Mouse (Mus musculus) heart, embryonic 12.5 days (tissue): ENCODE data around the gene Dbn1. TPM values are rescaled to one million over a fixed set of nuclear protein-coding genes. Genes with fewer than 3 reads are reported as not detected.
"Not testable (repeated sequence)": the region's sequence is repeated elsewhere in the genome, so short reads cannot be mapped to it uniquely, and the experiment has no call there.

ENCODE experiments used
- ATAC-seq: fragments of 200-750 bp; cut with Nextera tagmentation; 2 replicates; pipeline ENCODE4 v1.8.0; 2017; ENCODE audit warnings: moderate TSS enrichment, moderate library complexity; ENCODE audit not compliant: insufficient number of reproducible peaks, low FRiP score
- H3K27ac ChIP-seq: fragments of 300-500 bp; sonication (generic); 2 replicates; pipeline ENCODE4 v1.5.1; 2016; ENCODE audit warnings: mild to moderate bottlenecking, moderate library complexity; ENCODE audit not compliant: poor library complexity, severe bottlenecking
- H3K27me3 ChIP-seq: fragments of 300-500 bp; sonication (generic); replicated peaks from 2 replicates; pipeline ENCODE4 v1.6.1; 2016; ENCODE audit warnings: mild to moderate bottlenecking, moderate library complexity
- H3K36me3 ChIP-seq: fragments of 300-500 bp; sonication (generic); 2 replicates; pipeline ENCODE4 v1.6.1; 2016; ENCODE audit warnings: mild to moderate bottlenecking, moderate library complexity
- H3K4me1 ChIP-seq: fragments of 300-500 bp; sonication (generic); replicated peaks from 2 replicates; pipeline ENCODE4 v1.6.1; 2016; ENCODE audit warnings: mild to moderate bottlenecking
- H3K4me2 ChIP-seq: fragments of 300-500 bp; sonication (generic); 2 replicates; pipeline ENCODE4 v1.6.1; 2016; ENCODE audit warnings: mild to moderate bottlenecking, moderate library complexity
- H3K4me3 ChIP-seq: fragments of 300-500 bp; sonication (generic); 2 replicates; pipeline ENCODE4 v1.5.1; 2016; ENCODE audit warnings: mild to moderate bottlenecking
- H3K9ac ChIP-seq: fragments of 300-500 bp; sonication (generic); 2 replicates; pipeline ENCODE4 v1.6.1; 2016; ENCODE audit warnings: mild to moderate bottlenecking, moderate library complexity
- H3K9me3 ChIP-seq: fragments of 300-500 bp; sonication (generic); replicated peaks from 2 replicates; pipeline ENCODE4 v1.6.1; 2016; ENCODE audit warnings: mild to moderate bottlenecking, moderate library complexity
- WGBS: fragments of 180-500 bp; shearing (Covaris S2); methylation state at CpG from one replicate; pipeline ENCODE4 v1.1.7; 2016; 5-methylcytosine and 5-hydroxymethylcytosine counted together
- polyA plus RNA-seq: library from polyadenylated mRNA; unstranded; fragments of >200 nt; fragmentation: Nextera tagmentation; extraction: Ambion mirVana; gene quantifications from 2 replicates; pipeline ENCODE4 v1.2.1, GENCODE M21; 2016

Gene Dbn1
- polyA plus RNA-seq, 1 experiment from 2014 or later = 101 TPM

- no peak for ATAC-seq
- Histone ChIP-seq H3K4me2 (no peak overlapping the region), H3K27ac (no peak overlapping the region), H3K36me3 (peaks cover 38% of the 10 kb centered on the region), H3K4me1 (peaks cover 31% of the 10 kb centered on the region), H3K9ac (no peak overlapping the region), H3K9me3 (no peaks in the 10 kb centered on the region), H3K4me3 (no peak overlapping the region), H3K27me3 (no peaks in the 10 kb centered on the region)
- 89% methylated on average over 5 of the region's 5 CpGs for WGBS
Observed at GRCm38 (mm10) chr13:55448131-55448530, 39.8 kb downstream of the Dbn1 start.

- peaks cover 32% of the 10 kb centered on the region for H3K36me3 ChIP-seq
- peak overlapping the region; percentile 88; the same call in 1 of the 2 replicates for H3K4me2 ChIP-seq
- ATAC-seq = no peak
- no peak overlapping the region for H3K27ac ChIP-seq
- no peaks in the 10 kb centered on the region for H3K27me3 ChIP-seq
- no peaks in the 10 kb centered on the region for H3K9me3 ChIP-seq
- no peak overlapping the region for H3K4me3 ChIP-seq
- H3K9ac ChIP-seq = no peak overlapping the region
- peaks cover 31% of the 10 kb centered on the region for H3K4me1 ChIP-seq
- 58% methylated on average over 3 of the region's 3 CpGs for WGBS
Observed at GRCm38 (mm10) chr13:55447543-55447943, 40.4 kb downstream of the Dbn1 start.

GRCm38 (mm10) chr13:55446483-55447105 is 41.3 kb downstream of the Dbn1 start:
- Histone ChIP-seq H3K4me3 (peak overlapping the region; percentile 84), H3K27ac (no peak overlapping the region), H3K4me2 (peak overlapping the region; percentile 88), H3K9ac (peak overlapping the region; percentile 95), H3K4me1 (peaks cover 31% of the 10 kb centered on the region), H3K9me3 (no peaks in the 10 kb centered on the region), H3K36me3 (peaks cover 22% of the 10 kb centered on the region), H3K27me3 (no peaks in the 10 kb centered on the region)
- 60% methylated on average over 6 of the region's 6 CpGs for WGBS
- ATAC-seq = peak; percentile 34; the same call in 1 of the 2 replicates

- ATAC-seq = no peak
- peak overlapping the region; percentile 88 for H3K4me2 ChIP-seq
- H3K27ac ChIP-seq = peak overlapping the region; percentile 97
- H3K4me3 ChIP-seq = peak overlapping the region; percentile 84
- H3K9ac ChIP-seq = peak overlapping the region; percentile 95
- peaks cover 31% of the 10 kb centered on the region for H3K4me1 ChIP-seq
- H3K9me3 ChIP-seq = no peaks in the 10 kb centered on the region
- H3K36me3 ChIP-seq = peaks cover 12% of the 10 kb centered on the region
- H3K27me3 ChIP-seq = no peaks in the 10 kb centered on the region
- WGBS = 4% methylated on average over 66 of the region's 66 CpGs
Observed at GRCm38 (mm10) chr13:55445361-55446091, 42.4 kb downstream of the Dbn1 start.

GRCm38 (mm10) chr13:55444937-55445315 is 43.0 kb downstream of the Dbn1 start, which contains the start of gene Grk6:
Gene Grk6 (plus strand): TSS chr13:55445072.
- 0% methylated on average over 31 of the region's 35 CpGs for WGBS
- Histone ChIP-seq H3K9ac (peak within 1 kb of the TSS; percentile 95), H3K9me3 (no peaks in the 10 kb centered on the region), H3K4me1 (peaks cover 27% of the 10 kb centered on the region), H3K36me3 (peaks cover 6% of the 10 kb centered on the region), H3K27me3 (no peaks in the 10 kb centered on the region), H3K4me2 (peak within 1 kb of the TSS; percentile 88), H3K4me3 (peak within 1 kb of the TSS; percentile 84), H3K27ac (peak within 1 kb of the TSS; percentile 97)
- ATAC-seq = peak; percentile 96

GRCm38 (mm10) chr13:55444286-55444936 is 43.5 kb downstream of the Dbn1 start:
- Histone ChIP-seq H3K4me1 (peaks cover 23% of the 10 kb centered on the region), H3K36me3 (peaks cover under 1% of the 10 kb centered on the region; the same call in 1 of the 2 replicates), H3K4me3 (peak overlapping the region; percentile 84), H3K9me3 (no peaks in the 10 kb centered on the region), H3K27ac (peak overlapping the region; percentile 97), H3K27me3 (no peaks in the 10 kb centered on the region), H3K9ac (peak overlapping the region; percentile 63), H3K4me2 (peak overlapping the region; percentile 88)
- ATAC-seq = peak; percentile 78
- WGBS = under 1% methylated on average over 33 of the region's 33 CpGs

- H3K4me2 ChIP-seq = peak overlapping the region; percentile 88
- no peaks in the 10 kb centered on the region for H3K36me3 ChIP-seq
- H3K27me3 ChIP-seq = no peaks in the 10 kb centered on the region
- peak overlapping the region; percentile 84 for H3K4me3 ChIP-seq
- 45% methylated on average over 9 of the region's 9 CpGs for WGBS
- no peaks in the 10 kb centered on the region for H3K9me3 ChIP-seq
- no peak for ATAC-seq
- peaks cover 23% of the 10 kb centered on the region for H3K4me1 ChIP-seq
- H3K27ac ChIP-seq = peak overlapping the region; percentile 97; the same call in 1 of the 2 replicates
- peak overlapping the region; percentile 63; the same call in 1 of the 2 replicates for H3K9ac ChIP-seq
Observed at GRCm38 (mm10) chr13:55443799-55444285, 44.1 kb downstream of the Dbn1 start.

GRCm38 (mm10) chr13:55437111-55437629 is 50.7 kb downstream of the Dbn1 start:
- H3K27ac ChIP-seq, H3K36me3 ChIP-seq, H3K4me3 ChIP-seq, H3K9ac ChIP-seq, ATAC-seq, H3K4me2 ChIP-seq, H3K27me3 ChIP-seq, H3K4me1 ChIP-seq: not testable (repeated sequence)
- peaks cover 16% of the 10 kb centered on the region for H3K9me3 ChIP-seq
- 82% methylated on average over 15 of the region's 15 CpGs for WGBS

- WGBS = 72% methylated on average over 10 of the region's 10 CpGs
- no peak overlapping the region for H3K4me3 ChIP-seq
- no peaks in the 10 kb centered on the region for H3K36me3 ChIP-seq
- peaks cover 7% of the 10 kb centered on the region; the same call in 1 of the 2 replicates for H3K27me3 ChIP-seq
- H3K9ac ChIP-seq = no peak overlapping the region
- no peak overlapping the region for H3K27ac ChIP-seq
- H3K4me2 ChIP-seq = no peak overlapping the region
- no peaks in the 10 kb centered on the region for H3K4me1 ChIP-seq
- peaks cover 11% of the 10 kb centered on the region for H3K9me3 ChIP-seq
- no peak for ATAC-seq
Observed at GRCm38 (mm10) chr13:55431889-55432685, 55.8 kb downstream of the Dbn1 start.

GRCm38 (mm10) chr13:55430566-55430965 is 57.3 kb downstream of the Dbn1 start:
- H3K4me1 ChIP-seq = no peaks in the 10 kb centered on the region
- ATAC-seq = no peak
- 73% methylated on average over 2 of the region's 2 CpGs for WGBS
- no peak overlapping the region for H3K27ac ChIP-seq
- peaks cover 21% of the 10 kb centered on the region for H3K27me3 ChIP-seq
- no peak overlapping the region for H3K4me3 ChIP-seq
- H3K9me3 ChIP-seq = peaks cover 11% of the 10 kb centered on the region
- no peak overlapping the region for H3K9ac ChIP-seq
- H3K36me3 ChIP-seq = no peaks in the 10 kb centered on the region
- H3K4me2 ChIP-seq = no peak overlapping the region
